Mouse (Mus musculus) ovary, postnatal 36 days (tissue): ENCODE data around the gene Lbhd2.

Experiments used
- DNase-seq: peaks from one replicate; pipeline ENCODE4 v3.0.0; 2022; ENCODE audit warnings: low spot score, mixed read lengths

Lbhd2 gene

GRCm38 (mm10) chr12:111448931-111449705 lies 42.5 kb downstream of the Lbhd2 start:
- no peak for DNase-seq

- no peak for DNase-seq
Observed at GRCm38 (mm10) chr12:111450359-111450758, 43.8 kb downstream of the Lbhd2 start.

- DNase-seq = no peak
Observed at GRCm38 (mm10) chr12:111451561-111451960, 45.0 kb downstream of the Lbhd2 start.

GRCm38 (mm10) chr12:111454021-111454420 lies 47.4 kb downstream of the Lbhd2 start:
- DNase-seq = no peak

- DNase-seq = no peak
Observed at GRCm38 (mm10) chr12:111454543-111455280, 48.1 kb downstream of the Lbhd2 start.

GRCm38 (mm10) chr12:111455311-111455846 lies 48.8 kb downstream of the Lbhd2 start:
- no peak for DNase-seq

GRCm38 (mm10) chr12:111455860-111456259 lies 49.3 kb downstream of the Lbhd2 start:
- no peak for DNase-seq

- DNase-seq = no peak
Observed at GRCm38 (mm10) chr12:111457742-111458141, 51.1 kb downstream of the Lbhd2 start.
